Mouse (Mus musculus): Measurements from ENCODE around the gene Ccrl2.

The Ccrl2 gene

DNA sequence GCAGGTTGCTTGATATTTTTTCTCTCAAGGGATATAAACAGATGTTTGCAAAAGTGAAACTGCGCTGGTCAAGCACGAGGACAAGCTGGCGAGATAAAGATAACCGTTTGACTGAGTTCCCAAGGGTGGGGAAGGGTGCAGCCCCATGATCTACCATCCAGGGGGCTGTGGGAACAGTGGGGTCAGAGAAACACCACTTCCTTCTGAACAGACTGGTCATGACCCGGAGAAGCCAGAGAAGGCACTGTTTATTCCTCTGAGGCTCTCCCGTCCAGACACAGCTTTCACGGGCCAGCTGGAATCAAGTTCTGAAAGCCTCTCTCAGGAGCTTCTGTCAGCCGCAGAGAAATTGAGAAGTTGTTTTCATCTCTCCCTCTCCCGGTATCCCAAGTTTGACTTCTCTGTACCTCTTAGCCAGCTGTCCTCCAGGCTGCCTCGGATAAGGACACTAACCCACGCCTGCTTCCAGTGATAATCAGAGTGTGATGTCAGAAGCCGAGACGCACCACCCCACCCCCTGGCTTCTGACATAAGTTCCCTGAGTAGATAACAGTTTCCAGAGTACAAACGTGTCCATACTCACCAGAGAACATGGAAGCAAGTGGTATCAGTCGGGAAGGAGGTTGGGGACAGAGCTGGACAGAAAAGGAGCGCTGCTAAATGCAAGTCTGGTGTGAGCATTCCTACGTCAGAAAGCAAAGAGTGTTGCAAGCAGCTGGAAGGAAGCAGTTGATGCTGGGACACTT lies at the start of gene Ccrl2:
TSS of gene Ccrl2 (minus strand) at position 722 of the 746 bp plus-strand sequence.
- no peak for DNase-seq (ENCODE audit: low spot score in 2 of 2)

DNA sequence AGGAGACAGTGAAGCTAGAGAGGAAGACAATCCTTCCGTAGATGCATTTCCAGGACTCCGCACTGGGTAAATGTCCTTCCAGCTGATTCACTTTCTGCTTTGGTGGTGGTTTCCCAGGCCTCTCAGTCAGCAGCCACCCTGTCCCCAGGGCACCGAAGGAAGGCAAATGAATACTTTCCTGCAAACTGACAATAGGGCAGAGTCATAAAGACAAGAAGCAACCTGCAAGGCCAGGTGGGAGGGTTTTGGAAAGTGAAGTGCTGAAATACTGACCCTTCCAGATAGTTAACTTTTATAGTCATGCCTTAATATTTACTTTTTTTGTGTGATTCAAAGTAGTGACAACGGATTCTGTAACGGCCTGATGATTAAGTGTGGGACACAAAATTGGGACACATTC lies 46.6 kb upstream of the Ccrl2 start:
- DNase-seq (ENCODE audit: low spot score in 2 of 2), result no peak

DNA sequence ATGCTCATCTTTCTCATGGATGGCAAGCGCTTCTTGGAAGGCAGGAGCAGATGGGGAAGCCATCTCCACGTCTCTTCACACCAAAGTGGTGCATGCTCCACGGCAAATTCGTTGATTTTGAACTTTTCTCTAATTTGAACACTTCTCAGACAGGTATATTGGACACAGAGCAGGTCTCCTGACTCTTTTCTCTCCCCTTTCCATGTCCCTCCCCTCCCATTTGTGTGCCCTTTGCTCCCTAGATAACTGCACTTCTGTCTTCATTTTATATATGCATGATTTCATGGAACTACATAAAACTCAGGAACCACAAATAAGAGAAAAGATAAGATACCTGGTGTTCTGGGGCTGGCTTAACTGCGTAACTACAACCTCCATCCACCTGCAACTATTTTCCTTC lies 46.0 kb upstream of the Ccrl2 start:
- no peak for DNase-seq (ENCODE audit: low spot score in 2 of 2)

DNA sequence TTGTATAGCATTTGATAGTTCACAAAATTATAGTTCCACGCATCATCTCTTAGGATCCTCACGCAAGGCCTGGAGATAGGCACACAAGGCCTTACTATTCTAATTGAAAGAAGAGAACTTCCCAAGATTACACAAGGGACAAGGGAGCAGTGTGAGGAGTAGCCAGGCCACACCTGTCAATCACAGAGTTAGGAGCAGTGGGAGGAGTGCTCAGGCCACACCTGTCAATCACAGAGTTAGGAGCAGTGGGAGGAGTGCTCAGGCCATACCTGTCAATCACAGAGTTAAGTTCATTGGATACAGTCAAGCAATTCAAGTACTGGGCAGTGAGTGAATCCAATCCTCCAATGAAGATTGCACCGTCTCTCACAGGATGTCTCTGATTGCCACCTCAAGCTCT lies 43.1 kb upstream of the Ccrl2 start:
- no peak for DNase-seq (ENCODE audit: low spot score in 2 of 2)

DNA sequence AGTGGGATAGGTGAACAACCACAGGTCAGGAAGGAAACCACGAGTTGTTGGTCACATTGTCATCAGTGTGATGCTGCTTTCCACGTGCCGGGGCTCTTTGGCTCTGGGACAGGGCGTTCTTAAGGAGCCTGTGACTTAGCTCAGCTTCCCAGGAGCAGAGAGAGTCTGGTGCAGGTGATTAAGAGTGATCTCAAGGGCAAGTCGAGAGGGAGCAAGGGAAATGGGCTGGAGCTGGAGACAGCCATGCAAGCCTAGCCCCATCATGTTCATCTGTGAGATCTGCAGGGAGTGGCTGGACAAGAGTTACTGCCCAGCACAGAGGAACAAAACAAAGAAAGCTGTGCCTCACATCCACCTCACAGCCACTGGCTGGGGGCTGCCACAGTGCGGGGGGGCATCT lies 40.2 kb upstream of the Ccrl2 start:
- no peak for DNase-seq (ENCODE audit: low spot score in 2 of 2)

DNA sequence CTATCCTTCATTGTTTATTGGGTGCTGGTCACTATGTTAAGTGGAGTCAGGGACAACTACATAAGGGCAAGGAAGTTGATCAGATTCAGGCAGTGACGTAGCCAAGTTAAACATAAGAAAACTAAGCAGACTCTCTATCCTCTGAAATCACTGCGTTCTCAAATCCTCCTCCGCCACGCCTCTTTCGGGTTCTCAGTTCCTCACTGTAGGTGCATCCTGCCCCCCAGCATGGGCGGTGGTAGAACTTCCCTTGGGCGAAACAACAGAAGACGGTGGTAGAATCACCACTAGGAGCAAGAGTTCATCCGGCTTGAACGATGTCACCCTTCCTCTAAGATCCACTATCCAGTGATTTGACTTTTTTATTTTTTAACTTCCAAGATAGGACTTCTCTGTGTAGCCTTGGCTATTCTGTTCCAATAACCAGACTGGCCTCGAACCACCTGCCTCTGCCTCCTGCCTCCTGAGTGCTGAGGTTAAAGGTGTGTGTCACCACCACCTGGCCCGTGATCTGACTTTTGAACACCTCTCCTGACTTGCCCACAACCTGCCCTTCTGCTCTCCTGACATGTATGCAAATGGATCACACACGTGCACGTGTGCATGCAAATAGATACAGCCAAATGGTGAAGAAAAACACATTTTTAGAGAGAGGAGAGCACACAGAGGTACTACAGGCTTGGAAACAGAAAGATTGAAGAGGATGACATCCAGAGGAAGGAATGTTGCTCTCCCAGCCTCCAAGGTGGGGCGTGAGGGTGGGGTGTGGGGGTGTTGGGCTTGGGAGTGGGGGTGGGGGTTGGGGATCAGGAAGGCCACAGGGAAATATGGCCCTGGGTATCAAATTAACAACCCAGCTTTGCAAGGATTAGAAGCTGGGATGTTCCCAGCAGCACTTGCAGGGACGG lies 39.4 kb upstream of the Ccrl2 start:
- no peak for DNase-seq (ENCODE audit: low spot score in 2 of 2)

DNA sequence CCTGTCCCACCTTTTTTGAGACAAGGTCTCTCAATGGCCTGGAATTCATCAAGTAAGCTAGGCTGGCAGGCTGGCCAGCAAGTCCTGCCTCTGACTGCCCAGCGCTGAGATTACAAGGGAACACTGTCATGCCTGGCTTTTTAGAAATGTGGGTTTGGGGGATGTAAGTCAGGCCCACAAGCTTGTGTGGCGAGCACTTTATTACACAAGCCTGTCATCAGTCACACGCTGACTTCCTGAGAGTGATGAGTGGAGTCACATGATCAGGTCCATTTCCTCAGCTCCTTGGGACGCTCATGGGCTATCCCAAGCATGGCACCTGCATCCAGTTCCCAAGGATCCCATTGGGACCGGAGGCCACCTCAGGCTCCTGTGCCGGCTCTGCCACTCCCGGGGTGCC lies 38.4 kb upstream of the Ccrl2 start:
- no peak for DNase-seq (ENCODE audit: low spot score in 2 of 2)

DNA sequence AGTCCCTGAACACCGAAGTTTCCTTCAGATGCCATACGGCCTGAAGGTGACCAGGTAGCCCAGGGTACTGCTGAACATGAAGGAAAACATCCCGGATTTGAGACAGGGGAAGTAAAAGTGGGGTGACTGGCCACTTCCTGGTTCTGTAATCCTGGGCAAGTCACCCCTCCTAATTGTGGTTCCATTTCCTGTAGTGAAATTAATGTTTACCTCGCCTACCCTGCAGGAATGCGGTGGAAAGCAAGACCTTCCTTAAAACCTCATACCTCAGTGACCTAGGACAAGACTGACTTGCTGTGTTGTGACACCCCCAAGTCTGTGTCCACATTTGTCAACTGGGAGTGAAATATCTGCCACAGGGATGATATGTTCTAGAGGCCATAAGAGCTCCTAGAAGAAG lies 37.3 kb upstream of the Ccrl2 start:
- DNase-seq (ENCODE audit: low spot score in 2 of 2), result no peak

DNA sequence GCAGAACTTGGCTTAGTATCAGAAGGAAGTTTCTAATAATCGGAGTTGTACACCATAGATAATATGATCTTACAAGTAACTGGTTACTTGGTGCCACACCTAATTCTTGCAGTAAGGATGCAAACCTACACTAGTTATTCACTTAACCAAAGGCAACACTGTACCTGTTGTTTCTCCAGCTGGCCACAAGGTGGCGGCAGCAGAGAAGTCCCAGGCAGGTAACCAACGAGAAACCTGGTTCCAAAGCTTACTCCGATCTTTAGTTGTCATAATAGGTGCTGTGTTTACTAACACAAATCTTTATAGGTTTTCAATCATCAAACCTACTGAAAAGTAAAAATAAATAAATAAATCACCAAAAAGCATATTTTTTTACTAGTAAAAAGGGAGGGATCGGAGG lies 35.8 kb upstream of the Ccrl2 start:
- DNase-seq (ENCODE audit: low spot score in 2 of 2), result peak in 1 of 2 experiments; percentile 50

DNA sequence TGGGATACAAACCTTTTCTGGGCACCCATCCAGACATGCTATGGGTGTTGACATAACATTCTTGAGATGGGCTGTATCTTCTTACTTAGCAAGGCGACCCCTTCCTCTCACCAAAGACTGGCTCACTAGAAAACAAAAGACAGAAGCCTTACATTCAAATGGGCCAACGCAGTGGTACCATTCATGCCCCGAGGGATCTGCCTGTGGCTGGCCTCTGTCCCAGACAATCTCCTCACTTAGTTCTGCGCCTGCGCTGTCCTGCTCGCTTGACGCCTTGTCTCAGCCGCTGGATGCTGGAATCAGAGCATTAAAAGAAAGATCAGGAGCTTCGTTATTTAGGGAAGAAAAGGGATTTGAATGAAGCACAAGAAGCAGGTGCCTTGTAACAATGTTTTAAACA lies 35.3 kb upstream of the Ccrl2 start:
- peak in 1 of 2 experiments; percentile 33 for DNase-seq (ENCODE audit: low spot score in 2 of 2)

DNA sequence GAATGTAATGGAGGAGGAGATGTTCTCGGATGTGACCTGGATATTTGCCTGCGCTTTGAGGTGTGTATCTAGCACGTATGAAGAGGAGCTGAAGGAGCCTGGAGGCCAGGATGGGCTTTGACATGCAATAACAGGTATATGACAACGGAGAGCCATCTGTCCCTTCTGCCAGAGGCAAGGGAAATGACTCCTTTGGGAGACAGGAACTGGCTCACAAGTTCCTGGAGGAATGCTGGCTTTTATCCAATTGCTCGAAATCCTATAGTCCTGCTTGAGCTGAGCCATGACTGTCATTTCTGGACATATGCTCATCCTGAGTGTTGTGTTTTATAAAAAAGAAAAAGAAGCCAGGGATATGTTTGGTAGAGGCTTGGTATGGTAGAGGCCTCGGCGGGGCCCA lies 31.6 kb upstream of the Ccrl2 start:
- DNase-seq (ENCODE audit: low spot score in 2 of 2), result no peak

DNA sequence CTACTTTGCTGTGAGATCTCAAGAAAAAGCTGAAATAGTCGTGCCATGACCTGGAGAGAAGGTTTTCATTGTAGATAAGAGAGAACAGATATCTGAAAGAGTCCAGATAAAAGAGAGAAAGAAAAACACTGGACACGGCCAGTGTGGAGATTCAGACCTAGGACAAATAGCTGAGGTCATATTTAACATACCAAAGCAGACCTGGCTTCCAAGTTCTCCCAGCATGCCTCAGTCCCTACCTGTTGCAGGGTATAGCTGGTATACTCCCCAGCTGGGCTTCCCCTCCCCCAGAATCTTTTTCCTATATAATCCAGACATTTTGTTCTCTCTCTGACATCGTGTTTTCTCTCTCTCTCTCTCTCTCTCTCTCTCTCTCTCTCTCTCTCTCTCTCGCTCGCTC lies 30.6 kb upstream of the Ccrl2 start:
- DNase-seq (ENCODE audit: low spot score in 2 of 2), result no peak

DNA sequence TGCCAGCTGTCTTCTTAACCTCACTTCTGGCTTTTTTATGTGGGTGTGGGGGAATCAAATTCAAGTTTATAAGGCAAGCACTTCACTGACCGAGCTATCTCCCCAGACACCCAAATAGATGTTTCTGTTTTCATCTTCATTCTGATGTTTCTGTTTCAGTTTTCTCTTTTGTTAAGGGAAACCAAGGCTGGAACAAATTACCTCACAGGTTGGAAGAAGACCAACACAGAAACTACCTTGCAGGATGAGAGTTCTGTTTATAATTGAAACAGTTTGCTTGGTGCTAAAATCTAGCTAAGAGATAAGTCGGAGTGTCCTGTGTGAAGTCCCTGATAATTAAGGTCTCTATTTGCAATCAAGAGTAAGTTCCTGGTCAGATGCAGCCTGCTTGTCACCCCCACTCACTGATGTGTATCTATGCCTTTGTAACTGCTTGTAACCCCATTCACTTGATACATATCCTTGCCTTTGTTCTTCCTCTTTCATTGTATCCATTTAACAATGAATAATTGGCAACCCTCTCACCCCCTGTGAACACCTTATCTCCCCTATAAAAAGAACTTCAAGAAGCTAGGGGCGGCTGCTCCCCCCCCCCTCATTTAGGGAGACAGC lies 29.8 kb upstream of the Ccrl2 start:
- no peak for DNase-seq (ENCODE audit: low spot score in 2 of 2)

DNA sequence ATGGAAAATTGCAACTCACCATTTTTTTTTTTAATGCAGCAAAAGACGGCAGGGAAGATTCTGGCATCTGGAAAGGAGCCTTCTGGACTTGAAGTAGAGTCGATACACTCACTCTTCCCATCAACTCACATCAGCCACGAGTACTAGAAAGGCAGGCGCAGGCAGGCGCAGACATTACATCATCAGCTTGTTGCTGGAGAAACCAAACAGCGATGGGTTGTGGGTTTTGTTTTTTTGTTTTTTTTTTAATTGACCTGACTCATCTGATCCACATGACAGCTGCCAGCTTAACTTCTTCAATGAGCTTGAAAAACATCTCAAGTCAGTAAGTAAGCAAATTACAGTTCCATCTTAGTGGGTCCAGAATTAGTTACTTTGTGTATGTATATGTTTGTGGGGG lies 28.8 kb upstream of the Ccrl2 start:
- no peak for DNase-seq (ENCODE audit: low spot score in 2 of 2)

DNA sequence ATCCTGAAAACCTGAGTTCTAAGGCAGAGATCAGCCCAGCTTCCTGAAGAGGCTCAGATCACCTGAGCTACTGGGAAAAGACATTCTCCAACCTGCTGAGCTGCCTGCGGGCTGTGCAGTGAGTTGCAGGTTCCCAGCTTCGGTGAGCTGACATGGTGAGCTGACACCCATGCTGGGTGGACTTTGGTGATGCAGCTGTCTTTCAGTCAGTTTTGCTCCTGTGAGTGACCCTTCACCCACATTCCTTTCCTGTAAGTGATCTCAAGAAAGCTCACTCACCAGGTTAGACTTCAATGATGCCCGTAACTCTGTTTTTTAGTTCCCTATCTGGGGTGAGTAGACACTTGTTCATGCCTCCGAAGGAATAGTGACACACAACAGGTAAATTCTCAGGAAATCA lies 28.0 kb upstream of the Ccrl2 start:
- DNase-seq (ENCODE audit: low spot score in 2 of 2), result no peak

DNA sequence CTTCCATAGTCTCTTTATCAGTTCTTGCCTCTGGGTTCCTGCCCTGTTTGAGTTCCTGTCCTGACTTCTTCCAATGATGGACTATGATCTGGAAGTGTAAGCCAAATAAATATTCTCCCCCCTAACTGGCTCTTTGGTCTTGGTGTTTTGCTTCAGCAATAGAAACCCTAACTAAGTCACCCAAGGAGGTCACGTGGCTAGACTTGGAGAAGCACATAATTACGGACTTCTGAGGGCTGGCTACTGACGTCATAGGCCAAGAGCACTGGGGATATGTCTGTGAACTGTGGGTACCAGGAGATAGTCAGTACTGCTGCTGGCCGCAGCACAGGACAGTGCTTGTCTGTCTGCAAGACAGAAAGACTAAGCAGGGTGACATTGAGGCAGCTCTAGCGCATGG lies 24.4 kb upstream of the Ccrl2 start:
- DNase-seq (ENCODE audit: low spot score in 2 of 2), result no peak

DNA sequence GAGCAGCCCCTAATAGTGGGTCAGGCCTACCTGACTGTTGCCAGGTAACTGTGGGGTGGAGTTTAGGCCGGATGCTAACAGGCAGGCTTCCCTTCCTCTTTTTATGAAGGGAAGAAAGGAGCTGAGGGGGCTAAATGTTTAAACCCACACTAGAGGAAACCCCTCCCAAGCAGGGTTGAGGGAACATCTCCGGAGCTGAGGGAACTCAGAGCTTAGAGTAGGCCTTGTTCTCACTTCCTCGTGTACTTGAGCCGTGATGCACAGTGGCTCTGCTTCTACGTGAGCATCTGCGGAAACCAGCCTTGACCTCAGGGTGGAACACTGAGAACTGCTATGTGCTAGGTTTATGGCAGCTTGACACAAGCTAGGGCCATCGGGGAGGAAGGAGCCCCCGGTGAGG lies 23.5 kb upstream of the Ccrl2 start:
- no peak for DNase-seq (ENCODE audit: low spot score in 2 of 2)

DNA sequence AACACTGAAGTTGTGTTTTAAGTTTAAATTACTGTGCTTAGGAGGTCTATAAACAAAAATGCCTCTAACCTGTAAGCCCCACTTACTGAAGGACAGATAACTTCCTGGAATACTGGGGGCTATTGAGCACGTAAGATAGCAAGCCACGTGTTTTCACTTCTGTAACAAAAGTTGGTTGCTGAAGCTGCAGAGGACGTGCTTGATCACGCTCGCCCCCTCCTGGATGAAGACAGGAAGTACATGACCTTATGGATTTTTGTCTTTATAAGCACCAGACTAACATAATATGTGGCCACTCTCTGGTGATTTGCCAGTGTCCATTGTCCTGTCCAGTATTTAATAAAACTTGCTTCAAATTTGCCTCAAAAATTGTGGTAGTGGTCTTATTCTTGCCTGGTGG lies 20.4 kb upstream of the Ccrl2 start:
- DNase-seq (ENCODE audit: low spot score in 2 of 2), result peak in 1 of 2 experiments; percentile 12

DNA sequence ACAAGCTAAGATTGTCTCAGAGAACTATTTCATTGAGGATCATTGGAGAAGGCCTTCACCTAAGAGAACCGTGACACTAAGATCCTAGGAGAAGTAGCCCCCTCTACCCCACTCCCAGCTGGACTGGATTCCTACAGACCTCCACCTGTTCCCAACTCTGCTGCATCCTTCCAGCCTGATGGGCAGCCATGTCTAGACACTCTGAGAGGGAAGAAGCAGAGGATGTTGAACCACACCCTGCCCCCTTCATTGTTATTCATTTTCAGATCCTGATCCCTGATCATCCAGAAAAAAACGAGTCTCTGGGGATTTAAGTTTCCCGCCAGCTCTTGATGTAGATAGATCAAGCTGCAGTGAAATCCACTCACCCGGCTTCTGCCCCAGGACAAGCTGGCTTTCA lies 15.7 kb upstream of the Ccrl2 start:
- DNase-seq (ENCODE audit: low spot score in 2 of 2), result no peak

DNA sequence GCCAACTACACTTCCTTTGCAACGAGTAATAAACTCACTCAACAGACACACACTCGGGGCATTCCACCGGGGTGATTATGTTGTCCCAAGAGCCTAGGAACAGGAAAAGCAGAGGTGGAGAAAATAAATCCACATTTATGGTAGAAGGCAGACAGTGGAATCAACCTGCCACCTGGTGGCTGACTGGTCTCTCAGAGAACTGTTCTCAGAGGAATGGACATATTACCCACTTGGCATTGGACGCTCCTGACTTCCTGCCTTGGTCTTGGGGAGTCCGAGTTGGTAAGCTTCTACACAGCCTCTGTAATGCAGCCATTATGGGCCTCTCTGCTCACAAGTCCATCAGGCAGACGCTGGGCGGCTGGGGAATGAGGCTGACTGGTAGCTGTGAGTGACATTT lies 14.9 kb upstream of the Ccrl2 start:
- peak in 1 of 2 experiments; percentile 13 for DNase-seq (ENCODE audit: low spot score in 2 of 2)

DNA sequence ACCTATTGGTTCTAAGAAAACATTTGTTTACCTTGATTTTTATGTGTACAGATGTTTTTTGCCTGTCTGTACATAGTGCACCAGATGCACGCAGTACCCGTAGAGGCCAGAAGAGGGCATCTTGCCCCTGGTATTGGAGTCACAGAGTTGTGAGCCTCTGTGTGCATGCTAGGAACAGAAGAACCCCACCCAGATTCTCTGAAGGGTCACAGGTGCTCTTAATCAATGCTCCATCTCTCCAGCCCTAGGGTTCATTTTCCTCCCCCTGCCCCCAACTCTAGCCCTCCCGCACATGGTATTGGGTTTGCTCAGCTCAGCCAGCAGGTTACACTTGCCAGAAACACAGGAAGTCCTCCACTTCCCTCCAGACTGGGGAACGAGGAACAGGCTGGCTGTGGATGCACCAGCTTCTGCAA lies 13.2 kb upstream of the Ccrl2 start:
- peak in 1 of 2 experiments; percentile 34 for DNase-seq (ENCODE audit: low spot score in 2 of 2)

DNA sequence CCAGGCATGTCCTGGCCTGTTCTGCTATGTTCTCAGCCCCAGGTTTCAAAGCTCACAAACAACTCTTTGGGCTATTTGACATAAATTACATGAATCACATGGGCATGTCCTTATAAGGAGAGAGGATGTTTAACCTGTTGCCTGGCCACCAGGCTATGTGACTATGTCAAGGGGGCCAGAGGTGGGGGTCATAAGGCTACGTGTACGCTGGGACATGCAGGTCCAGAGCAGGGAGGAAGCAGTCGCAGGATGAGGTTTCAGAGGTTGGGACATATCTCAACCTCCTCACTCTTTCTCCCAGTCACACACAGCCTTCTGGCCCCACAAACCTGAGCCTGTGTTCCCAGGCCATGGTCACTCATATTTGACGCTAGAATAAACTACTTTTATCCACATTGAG lies 9.7 kb upstream of the Ccrl2 start:
- no peak for DNase-seq (ENCODE audit: low spot score in 2 of 2)

DNA sequence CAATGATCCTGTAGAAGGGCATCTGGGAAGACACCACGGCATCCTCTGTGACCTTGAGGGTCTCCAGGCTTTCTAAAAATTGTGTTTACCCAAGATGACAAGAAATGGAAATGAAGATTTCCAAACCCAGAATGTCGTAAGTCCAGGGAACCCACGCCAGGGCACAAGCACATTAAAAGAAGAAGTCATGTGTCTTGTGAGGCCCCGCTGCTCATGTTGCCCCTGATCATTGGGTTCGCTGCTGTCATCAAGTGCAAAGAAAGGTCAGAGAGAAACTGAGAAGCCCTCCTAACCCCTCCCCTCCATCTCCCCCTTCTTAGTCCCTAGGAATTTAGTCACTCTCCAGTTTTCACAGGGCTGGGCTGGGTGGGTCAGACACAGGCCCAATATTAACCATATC lies 5.5 kb upstream of the Ccrl2 start:
- no peak for DNase-seq (ENCODE audit: low spot score in 2 of 2)

All from cerebellum, postnatal 4 days (tissue).